Mouse (Mus musculus): Measurements from ENCODE around the gene Megf11.

DNA sequence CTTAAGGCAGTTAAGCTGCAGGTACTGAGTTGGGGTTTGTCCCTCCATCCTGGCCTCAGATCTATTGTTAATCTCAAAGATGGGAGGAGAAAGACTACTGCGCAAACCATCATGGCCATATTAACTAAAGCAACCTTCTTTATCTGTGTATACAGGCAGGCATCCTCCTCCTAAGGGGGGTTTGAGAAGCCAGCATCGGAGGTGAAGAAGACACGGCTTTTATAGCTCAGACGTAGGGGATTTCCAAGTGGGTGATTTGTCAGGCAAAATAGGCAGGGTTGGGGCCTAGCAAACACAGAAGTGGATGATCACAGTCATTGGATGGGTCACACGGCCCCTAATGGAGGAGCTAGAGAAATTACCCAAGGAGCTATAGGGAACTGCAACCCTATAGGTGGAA is 271.2 kb downstream of the Megf11 start:
- no peak for TF ChIP-seq GATA1 (IDR thresholded peaks at IDR 0.05; ENCODE audit: borderline replicate concordance, low read length)
- no peak for TF ChIP-seq FLI1 (IDR thresholded peaks at IDR 0.05; ENCODE audit: low read length)

Measured in megakaryocyte, embryonic 14.5 days (primary cell).